Mouse (Mus musculus): ENCODE measurements around the gene Dgkq.

Gene Dgkq

DNA sequence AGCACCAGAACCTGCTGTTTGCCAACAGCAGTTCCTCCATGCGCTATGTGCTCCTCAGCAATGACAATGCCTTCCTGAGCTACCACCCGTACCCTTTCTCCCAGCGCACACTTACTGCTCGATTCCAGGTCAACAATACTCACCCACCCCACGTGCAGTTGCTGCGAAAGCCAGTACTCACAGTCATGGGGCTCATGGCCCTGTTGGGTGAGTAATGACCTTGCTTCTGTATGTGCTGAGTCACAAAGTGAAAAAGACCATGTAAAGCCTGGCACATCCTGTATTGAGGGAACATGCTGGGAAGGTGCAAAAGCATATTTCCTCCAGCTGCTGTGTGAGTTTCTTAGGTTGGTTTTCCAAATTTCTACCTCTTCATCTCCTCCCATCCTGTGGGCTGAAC lies 11.4 kb upstream of the Dgkq start:
- DNase-seq = no peak

GRCm38 (mm10) chr5:108679909-108680308 lies 10.4 kb upstream of the Dgkq start:
- DNase-seq = no peak

DNA sequence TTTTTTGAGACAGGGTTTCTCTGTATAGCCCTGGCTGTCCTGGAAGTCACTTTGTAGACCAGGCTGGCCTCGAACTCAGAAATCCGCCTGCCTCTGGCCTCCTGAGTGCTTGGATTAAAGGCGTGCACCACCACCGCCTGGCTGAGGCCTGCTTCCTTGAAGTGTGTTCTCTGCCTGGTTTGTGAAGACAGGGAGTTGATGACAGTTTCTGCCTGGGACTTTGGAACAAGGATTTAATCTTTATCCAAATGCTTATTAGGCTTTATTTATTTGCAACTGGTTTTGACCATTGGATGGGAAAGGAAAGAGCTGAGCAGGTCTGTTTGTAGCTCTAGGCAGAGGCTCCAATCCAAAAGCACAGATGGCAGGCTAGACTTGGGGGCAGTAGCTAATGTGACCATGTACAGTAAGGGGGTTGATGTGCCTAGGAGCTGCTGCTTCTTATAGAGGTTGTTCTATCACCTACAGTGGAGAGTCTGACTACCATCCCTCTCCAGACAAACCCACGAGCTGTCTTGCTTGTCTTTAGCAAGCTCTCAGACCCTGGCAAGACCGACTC lies 8.9 kb upstream of the Dgkq start:
- peak; percentile 36 for DNase-seq

DNA sequence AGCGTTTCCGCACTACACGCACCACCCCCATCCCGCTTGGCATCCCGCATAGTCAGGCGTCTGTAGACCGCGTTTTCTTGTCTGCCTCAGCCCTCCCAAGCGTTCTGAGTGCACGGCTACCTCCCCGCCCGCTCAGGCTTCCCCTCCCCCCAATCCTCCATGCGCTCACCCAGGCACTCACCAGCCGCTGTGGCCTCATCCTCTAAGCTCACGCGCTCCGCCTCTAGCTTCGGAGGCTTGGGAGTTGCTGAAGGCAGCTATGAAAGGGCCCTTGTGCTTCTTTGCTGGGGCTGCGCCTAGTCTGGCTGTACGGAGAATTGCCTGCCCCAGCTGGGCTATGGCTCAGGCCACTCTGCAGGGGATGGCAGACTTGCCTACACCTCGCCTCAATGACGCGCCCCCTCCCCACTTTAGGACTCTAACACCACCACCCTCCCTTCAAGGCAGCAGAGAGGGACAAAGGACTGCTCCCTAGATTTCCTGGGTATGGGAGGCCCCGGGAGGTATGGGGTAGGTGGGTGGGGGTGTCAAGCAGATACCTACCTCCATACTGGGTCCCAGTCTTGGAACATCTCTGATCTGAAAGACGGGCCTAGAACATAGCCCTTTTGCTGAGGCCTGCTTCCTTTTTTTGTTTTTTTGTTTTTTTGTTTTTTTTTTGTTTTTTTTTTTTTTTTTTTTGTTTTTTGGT lies 8.3 kb upstream of the Dgkq start:
- peak; percentile 60 for DNase-seq

- peak; percentile 30 for DNase-seq
Observed at GRCm38 (mm10) chr5:108676772-108677498, 7.5 kb upstream of the Dgkq start.

- peak; percentile 71 for DNase-seq
Observed at GRCm38 (mm10) chr5:108675251-108675816, 5.9 kb upstream of the Dgkq start, which contains the start of gene Slc26a1. Gene Slc26a1, minus strand, starts transcription at chr5:108675569.

DNA sequence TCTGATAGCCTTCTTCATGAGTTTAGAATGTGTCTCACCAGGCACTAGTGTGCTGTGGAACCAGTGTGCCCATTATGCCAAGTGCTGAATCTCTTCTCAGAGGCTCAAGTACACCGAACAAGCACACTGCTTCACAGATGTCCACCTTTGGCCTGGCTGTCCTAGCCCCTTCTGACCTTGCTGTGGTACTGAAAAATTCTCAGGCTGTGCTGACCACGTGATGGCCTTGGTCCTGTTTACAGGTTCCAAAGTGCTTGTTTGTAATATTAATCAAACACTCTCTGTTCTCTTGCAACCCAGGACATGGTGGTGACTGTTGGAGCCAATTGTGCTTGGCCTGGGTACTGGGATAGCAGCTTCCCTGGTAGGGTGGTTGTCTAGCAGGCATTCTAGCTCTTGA lies 5.2 kb upstream of the Dgkq start:
- DNase-seq = peak; percentile 72

DNA sequence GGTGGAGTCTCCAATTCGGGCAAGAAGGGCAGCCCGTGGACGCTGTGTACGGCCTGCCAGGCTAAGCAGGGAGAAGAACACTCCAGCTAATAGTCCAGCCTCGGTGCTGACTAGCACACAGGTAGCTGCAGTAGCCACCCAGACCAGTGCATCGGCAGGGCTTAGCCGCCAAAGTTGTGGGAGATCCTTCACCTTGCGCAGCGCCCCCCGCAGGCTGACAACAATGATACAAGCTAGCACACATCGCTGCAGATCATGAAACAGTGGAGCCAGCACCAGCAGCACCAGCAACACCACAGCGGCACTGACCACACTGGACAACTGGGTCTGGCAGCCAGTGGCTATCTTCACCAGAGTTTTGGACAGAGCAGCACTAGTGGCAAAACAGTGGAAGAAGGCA lies 2.3 kb upstream of the Dgkq start:
- peak; percentile 16 for DNase-seq

DNA sequence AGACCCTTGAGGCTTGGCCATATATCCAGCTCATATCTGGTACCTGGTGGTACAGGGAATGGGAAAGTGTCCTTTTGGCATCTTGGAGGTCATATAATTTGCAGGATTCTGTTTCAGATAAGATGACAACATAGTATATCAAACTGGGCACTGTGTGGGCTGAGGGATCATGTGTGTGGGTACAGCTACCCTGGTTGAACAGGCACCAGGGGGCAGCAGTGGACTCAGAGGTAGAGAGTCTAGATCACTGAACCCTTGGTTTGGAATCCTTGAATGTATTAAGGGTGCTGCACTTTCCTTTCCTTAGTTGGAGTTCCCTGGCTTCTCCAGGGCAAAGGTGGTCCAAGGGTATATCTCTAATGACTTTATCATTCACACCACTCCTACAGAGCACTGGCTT lies 1.3 kb upstream of the Dgkq start:
- DNase-seq = peak; percentile 74

GRCm38 (mm10) chr5:108669986-108670385 lies 514 bp upstream of the Dgkq start:
- DNase-seq = peak; percentile 43

DNA sequence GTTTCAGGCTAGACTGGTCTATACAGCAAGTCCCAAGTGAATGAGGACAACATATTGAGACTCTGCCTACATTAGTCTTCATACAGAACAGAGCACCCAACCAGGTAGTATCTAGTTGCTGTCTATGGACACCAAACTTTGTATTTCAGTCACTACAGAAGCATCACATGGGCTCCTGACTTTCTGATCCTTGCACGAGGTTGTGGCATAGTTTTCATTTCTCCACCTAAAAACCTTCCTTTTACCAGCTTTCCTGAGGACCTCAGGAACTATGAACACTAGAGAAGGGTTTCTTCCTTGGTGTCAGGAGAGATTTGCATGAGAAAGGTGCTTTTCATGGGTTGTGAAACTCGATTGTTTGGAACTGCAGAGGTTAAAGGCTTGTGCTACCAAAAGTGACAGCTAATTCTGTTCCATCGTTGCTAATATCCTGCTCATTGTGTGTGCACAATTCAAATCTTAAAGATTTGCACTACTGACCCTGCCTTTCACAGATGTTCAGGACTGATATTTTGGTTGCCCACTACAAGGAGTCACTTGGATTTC lies 1.0 kb downstream of the Dgkq start:
- DNase-seq = no peak

GRCm38 (mm10) chr5:108667370-108667769 lies 2.1 kb downstream of the Dgkq start:
- no peak for DNase-seq

- DNase-seq = no peak
Observed at GRCm38 (mm10) chr5:108665066-108665465, 4.4 kb downstream of the Dgkq start.

DNA sequence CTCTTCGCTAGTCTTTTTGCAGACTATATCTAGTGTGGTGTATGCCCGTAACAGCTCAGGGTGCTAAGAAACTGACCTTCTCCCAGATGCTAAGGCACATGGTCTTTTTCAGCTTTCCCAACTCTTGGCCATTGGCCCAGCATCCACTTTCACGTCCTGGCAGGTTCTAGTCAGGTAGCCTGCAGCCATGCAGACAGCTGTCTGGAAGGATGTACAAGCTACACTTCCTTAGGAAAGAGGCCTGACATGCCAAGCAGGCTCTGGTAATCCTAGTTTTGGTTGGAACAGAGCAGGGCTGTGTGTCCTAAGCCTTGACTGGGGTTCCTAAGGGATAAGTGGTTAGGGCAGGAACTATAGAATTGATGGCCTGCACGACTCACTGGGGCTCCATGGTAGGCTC lies 6.7 kb downstream of the Dgkq start:
- DNase-seq = no peak

GRCm38 (mm10) chr5:108660632-108661268 lies 8.7 kb downstream of the Dgkq start:
- peak; percentile 96 for DNase-seq

DNA sequence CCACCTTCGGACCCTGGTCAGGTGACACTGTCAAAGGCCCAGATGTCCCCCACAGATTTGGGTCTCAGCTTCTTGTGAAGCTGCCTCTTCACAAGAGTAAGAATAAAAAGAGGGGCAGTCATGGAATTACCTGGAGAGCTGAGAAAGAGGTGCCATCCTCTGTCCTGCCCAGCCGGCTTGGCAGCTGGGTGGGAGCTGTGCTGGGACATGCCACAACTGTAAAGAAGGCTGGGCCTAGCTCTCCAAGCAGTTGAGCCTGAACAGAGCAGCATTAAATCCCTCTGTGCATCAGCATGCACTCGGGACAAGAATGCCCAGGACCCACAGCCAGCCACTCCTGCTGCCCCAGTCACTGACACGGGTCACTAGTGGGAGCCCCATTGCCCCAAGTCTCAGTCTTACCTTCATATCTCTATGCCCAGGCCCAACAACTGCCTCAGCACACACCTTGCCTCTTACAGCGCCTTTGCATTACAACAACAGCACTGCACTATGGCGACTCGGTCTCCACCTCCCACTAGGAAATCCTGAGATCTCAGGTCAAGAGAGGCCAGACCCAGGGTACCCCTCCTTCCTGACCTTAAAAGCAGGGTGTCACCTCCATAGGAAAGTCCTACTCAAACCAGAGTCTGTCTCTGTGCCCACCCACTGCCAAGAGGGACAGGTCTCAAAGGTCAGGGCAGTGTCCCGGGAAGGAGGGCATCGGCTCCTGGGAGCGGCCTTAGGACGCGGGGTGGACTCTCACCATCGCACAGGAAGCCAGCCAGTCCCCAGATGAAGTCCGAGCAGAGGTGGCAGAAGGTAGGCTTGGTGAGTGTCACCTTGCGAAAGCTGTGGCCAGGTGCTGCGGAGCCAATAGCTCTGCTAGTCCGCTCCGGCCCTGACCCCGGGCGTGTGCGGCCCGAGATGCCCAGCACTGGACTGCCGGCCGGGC lies 9.5 kb downstream of the Dgkq start, which contains the start of gene Idua:
Gene Idua (plus strand): TSS at position 634 of the 934 bp plus-strand sequence.
- DNase-seq = no peak

DNA sequence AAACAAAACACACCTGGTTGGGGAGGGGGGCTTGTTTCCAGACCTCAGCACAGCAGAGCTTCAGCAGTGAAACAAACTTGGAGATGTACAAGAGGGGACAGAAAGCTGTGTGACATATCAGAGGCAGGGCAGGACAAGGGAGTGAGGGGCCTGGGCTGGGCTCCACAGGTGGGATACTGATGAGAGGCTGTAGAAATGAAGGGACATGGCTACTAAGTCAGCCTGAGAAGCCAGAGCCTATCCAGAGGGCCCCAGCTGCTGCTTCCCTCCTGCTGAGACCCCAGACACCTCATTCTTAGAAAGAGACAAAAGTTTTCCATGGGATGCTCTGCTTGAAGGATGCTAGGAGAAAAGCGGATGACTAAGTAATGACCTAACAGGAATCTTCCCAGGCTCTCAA lies 10.9 kb downstream of the Dgkq start:
- no peak for DNase-seq

- DNase-seq = no peak
Observed at GRCm38 (mm10) chr5:108657406-108657805, 12.1 kb downstream of the Dgkq start.

DNA sequence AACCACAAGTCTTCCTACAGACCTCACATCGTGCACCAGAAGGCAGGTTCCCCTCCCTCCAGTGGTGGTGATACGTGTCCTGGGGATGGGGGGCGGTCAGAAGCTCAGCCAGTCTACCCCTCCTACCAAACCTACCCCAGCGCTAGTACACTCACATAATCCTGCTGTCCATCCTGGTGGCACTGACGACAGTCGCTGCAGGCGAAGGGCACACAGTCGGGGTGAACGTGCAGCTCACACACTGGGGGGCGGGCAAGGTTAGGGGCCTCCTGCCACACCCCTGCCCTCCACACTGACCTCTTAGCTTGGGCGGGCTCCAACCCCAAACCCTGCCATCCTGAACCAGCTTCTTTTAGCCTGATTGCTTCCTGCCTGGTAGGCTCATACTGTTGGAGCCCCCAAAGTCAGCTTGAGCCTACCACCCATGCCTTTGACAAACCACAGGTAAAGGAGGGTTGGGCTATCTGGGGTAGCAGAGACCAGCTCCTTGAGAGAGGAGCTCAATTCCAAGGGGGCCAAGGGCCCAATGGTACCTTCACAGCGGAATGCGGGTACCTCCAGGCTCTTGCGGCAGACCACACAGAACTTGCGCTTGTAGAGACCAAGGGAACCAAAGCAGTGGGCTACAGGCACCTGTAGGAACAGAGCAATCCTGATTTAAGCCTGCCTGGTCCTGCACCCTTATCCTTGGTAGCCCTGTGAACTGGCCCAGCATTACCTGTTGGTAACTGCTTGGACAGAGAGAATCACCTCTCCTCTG lies 13.4 kb downstream of the Dgkq start:
- no peak for DNase-seq

- no peak for DNase-seq
Observed at GRCm38 (mm10) chr5:108655381-108655780, 14.1 kb downstream of the Dgkq start.

- peak; percentile 60 for DNase-seq
Observed at GRCm38 (mm10) chr5:108654444-108654990, 15.0 kb downstream of the Dgkq start.
